Mouse (Mus musculus) splenic B cell, adult 2 months (primary cell): ENCODE data around the gene Cep104.

ENCODE experiments used
- DNase-seq: peaks from one replicate; pipeline ENCODE4 v3.0.0-alpha.2; 2011; ENCODE audit warnings: low read depth, low spot score
- H3K27me3 ChIP-seq: 2 replicates; pipeline ENCODE4 v1.6.1; 2012; ENCODE audit warnings: mild to moderate bottlenecking, low read length, moderate library complexity, mixed read lengths; ENCODE audit not compliant: control insufficient read depth, poor library complexity, insufficient read depth, severe bottlenecking
- H3K36me3 ChIP-seq: 2 replicates; pipeline ENCODE4 v1.6.1; 2012; ENCODE audit warnings: mild to moderate bottlenecking, low read length, moderate library complexity, mixed read lengths; ENCODE audit not compliant: control insufficient read depth, poor library complexity, insufficient read depth, severe bottlenecking

Cep104 gene

GRCm38 (mm10) chr4:154051401-154051800 is 76.4 kb downstream of the Cep104 start:
- Histone ChIP-seq H3K27me3 (no peaks in the 10 kb centered on the region), H3K36me3 (no peaks in the 10 kb centered on the region)
- no peak for DNase-seq

GRCm38 (mm10) chr4:154053065-154053464 is 78.1 kb downstream of the Cep104 start:
- no peak for DNase-seq
- no peaks in the 10 kb centered on the region for H3K27me3 ChIP-seq
- H3K36me3 ChIP-seq, result no peaks in the 10 kb centered on the region

GRCm38 (mm10) chr4:154055482-154055881 is 80.5 kb downstream of the Cep104 start:
- Histone ChIP-seq H3K27me3 (no peaks in the 10 kb centered on the region), H3K36me3 (no peaks in the 10 kb centered on the region)
- no peak for DNase-seq

- no peaks in the 10 kb centered on the region for H3K27me3 ChIP-seq
These were observed 81.1 kb downstream of the Cep104 start for GRCm38 (mm10) chr4:154056046-154056445.

DNA sequence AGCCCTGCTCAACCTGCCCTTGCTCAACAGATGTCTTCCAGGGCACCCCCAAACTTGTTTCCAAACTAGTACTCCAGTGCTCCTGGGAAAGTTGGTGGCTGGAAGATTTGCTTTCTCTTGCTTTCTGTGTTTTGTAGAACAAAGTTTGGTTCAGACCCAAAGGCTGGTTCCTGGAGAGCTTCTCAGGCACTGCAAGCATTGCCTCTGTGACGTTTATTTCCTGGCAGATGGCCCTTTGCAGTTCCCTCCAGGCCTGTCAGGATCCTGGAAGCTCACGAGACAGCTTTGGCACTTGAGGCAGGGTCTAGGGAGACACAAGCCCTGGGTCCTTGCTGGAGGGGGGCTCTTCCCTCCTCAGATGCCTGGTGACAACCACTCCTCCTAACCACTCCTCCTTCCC is 81.7 kb downstream of the Cep104 start:
- Histone ChIP-seq H3K27me3 (no peaks in the 10 kb centered on the region), H3K36me3 (no peaks in the 10 kb centered on the region)
- no peak for DNase-seq

More at GRCm38 (mm10) chr4:154056046-154056445, 81.1 kb downstream of the Cep104 start:
- no peaks in the 10 kb centered on the region for H3K36me3 ChIP-seq
- no peak for DNase-seq

DNA sequence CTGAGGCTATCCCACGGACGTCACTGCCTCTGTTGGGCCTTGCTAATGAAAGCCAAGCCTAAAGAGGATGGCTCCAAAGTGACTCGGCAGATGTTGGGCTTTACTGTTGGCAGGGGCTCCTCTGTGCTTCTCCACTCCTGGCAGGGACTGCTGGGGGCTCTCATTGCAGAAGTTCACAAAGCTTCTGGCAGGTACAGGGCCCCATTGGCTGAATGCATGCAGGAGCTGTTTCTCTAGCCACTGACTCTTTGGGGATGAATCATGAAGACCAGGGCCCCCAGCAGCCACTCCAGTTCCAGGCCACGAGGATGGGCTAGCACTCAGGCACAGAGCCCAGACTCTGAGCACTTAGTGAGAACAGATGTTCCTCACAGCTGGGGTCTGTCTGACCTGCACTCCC is 82.7 kb downstream of the Cep104 start:
- DNase-seq, result no peak
- H3K27me3 ChIP-seq, result no peaks in the 10 kb centered on the region
- no peaks in the 10 kb centered on the region for H3K36me3 ChIP-seq
